Mouse (Mus musculus): ENCODE measurements around the gene Alox5. TPM values are rescaled to one million over a fixed set of nuclear protein-coding genes. Genes with fewer than 3 reads are reported as not detected.

Alox5 gene
- total and polyA plus RNA-seq, 3 experiments: 6.6 to 16.4 (median 14.3) TPM

GRCm38 (mm10) chr6:116407956-116408657 lies 52.9 kb downstream of the Alox5 start:
- intact Hi-C loops (cut with DNase I): no loop called here
- no peak overlapping the region for H3K27ac ChIP-seq
- H3K27me3 ChIP-seq (ENCODE audit: control insufficient read depth, insufficient read depth, low read length): no peaks in the 10 kb centered on the region
- DNase-seq: no peak
- no peak overlapping the region for H3K4me3 ChIP-seq
- TF ChIP-seq POLR2A (IDR thresholded peaks at IDR 0.05; ENCODE audit: insufficient read depth, low read depth, low read length): no peak
- TF ChIP-seq EP300 (IDR thresholded peaks at IDR 0.05; ENCODE audit: insufficient read depth, low read depth, low read length): no peak
- TF ChIP-seq CTCF (IDR thresholded peaks at IDR 0.05): no peak
- H3K36me3 ChIP-seq (ENCODE audit: control insufficient read depth, insufficient read depth, low read length): no peaks in the 10 kb centered on the region
- H3K9ac ChIP-seq (ENCODE audit: low read depth, low read length): no peak overlapping the region
- no peaks in the 10 kb centered on the region for H3K4me1 ChIP-seq (ENCODE audit: control insufficient read depth, insufficient read depth, low read length)
- H3K79me2 ChIP-seq (replicated peaks; ENCODE audit: control insufficient read depth, insufficient read depth, low read length): no peaks in the 10 kb centered on the region
- 81% methylated on average over 6 of the region's 6 CpGs for WGBS

DNA sequence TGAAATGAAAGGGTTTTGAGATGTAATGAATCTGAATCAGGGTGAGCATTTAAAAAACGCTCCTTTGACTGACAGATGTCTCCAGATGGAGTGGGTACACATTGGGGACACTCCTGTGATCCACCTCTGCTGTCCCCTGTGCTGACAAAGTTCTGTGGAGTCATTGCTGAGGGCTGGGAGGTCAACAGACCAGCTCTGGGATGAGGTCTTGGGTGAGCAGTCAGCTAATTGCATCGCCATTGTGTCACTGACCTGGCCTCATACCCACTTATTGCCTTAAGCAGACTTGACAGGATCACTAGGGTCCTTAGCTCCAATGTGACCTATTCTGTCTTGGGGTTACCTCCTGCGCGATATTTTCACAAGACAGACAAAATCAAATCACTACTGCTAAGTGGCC lies 53.8 kb downstream of the Alox5 start:
- Histone ChIP-seq H3K4me3 (no peak overlapping the region), H3K36me3 (ENCODE audit: control insufficient read depth, insufficient read depth, low read length) (no peaks in the 10 kb centered on the region), H3K27ac (no peak overlapping the region), H3K27me3 (ENCODE audit: control insufficient read depth, insufficient read depth, low read length) (no peaks in the 10 kb centered on the region), H3K9ac (ENCODE audit: low read depth, low read length) (no peak overlapping the region), H3K4me1 (ENCODE audit: control insufficient read depth, insufficient read depth, low read length) (no peaks in the 10 kb centered on the region), H3K79me2 (replicated peaks; ENCODE audit: control insufficient read depth, insufficient read depth, low read length) (no peaks in the 10 kb centered on the region)
- WGBS: 94% methylated on average over 4 of the region's 4 CpGs
- TF ChIP-seq POLR2A (IDR thresholded peaks at IDR 0.05; ENCODE audit: insufficient read depth, low read depth, low read length) (no peak), CTCF (IDR thresholded peaks at IDR 0.05) (no peak), EP300 (IDR thresholded peaks at IDR 0.05; ENCODE audit: insufficient read depth, low read depth, low read length) (no peak)
- intact Hi-C loops (cut with DNase I): no loop called here
- DNase-seq: no peak

GRCm38 (mm10) chr6:116406680-116407079 lies 54.3 kb downstream of the Alox5 start:
- Histone ChIP-seq H3K79me2 (replicated peaks; ENCODE audit: control insufficient read depth, insufficient read depth, low read length) (no peaks in the 10 kb centered on the region), H3K27me3 (ENCODE audit: control insufficient read depth, insufficient read depth, low read length) (no peaks in the 10 kb centered on the region), H3K9ac (ENCODE audit: low read depth, low read length) (no peak overlapping the region), H3K36me3 (ENCODE audit: control insufficient read depth, insufficient read depth, low read length) (no peaks in the 10 kb centered on the region), H3K27ac (no peak overlapping the region), H3K4me3 (no peak overlapping the region), H3K4me1 (ENCODE audit: control insufficient read depth, insufficient read depth, low read length) (no peaks in the 10 kb centered on the region)
- DNase-seq: no peak
- no peak for TF ChIP-seq POLR2A (IDR thresholded peaks at IDR 0.05; ENCODE audit: insufficient read depth, low read depth, low read length)
- 76% methylated on average over 5 of the region's 5 CpGs for WGBS
- intact Hi-C loops (cut with DNase I): no loop called here

- no peak for TF ChIP-seq CTCF (IDR thresholded peaks at IDR 0.05)
- no peak for TF ChIP-seq POLR2A (IDR thresholded peaks at IDR 0.05; ENCODE audit: insufficient read depth, low read depth, low read length)
- TF ChIP-seq EP300 (IDR thresholded peaks at IDR 0.05; ENCODE audit: insufficient read depth, low read depth, low read length): no peak
- Histone ChIP-seq H3K27me3 (ENCODE audit: control insufficient read depth, insufficient read depth, low read length) (no peaks in the 10 kb centered on the region), H3K36me3 (ENCODE audit: control insufficient read depth, insufficient read depth, low read length) (no peaks in the 10 kb centered on the region), H3K27ac (no peak overlapping the region), H3K9ac (ENCODE audit: low read depth, low read length) (no peak overlapping the region), H3K79me2 (replicated peaks; ENCODE audit: control insufficient read depth, insufficient read depth, low read length) (no peaks in the 10 kb centered on the region), H3K4me1 (ENCODE audit: control insufficient read depth, insufficient read depth, low read length) (no peaks in the 10 kb centered on the region), H3K4me3 (no peak overlapping the region)
- DNase-seq: no peak
- intact Hi-C loops (cut with DNase I): no loop called here
- 53% methylated on average over 2 of the region's 2 CpGs for WGBS
Observed at GRCm38 (mm10) chr6:116406152-116406551, 54.8 kb downstream of the Alox5 start.

GRCm38 (mm10) chr6:116405715-116406114 lies 55.3 kb downstream of the Alox5 start:
- no peaks in the 10 kb centered on the region for H3K79me2 ChIP-seq (replicated peaks; ENCODE audit: control insufficient read depth, insufficient read depth, low read length)
- H3K4me3 ChIP-seq: no peak overlapping the region
- H3K27me3 ChIP-seq (ENCODE audit: control insufficient read depth, insufficient read depth, low read length): no peaks in the 10 kb centered on the region
- intact Hi-C loops (cut with DNase I): no loop called here
- no peaks in the 10 kb centered on the region for H3K36me3 ChIP-seq (ENCODE audit: control insufficient read depth, insufficient read depth, low read length)
- no peaks in the 10 kb centered on the region for H3K4me1 ChIP-seq (ENCODE audit: control insufficient read depth, insufficient read depth, low read length)
- no peak overlapping the region for H3K9ac ChIP-seq (ENCODE audit: low read depth, low read length)
- no peak for TF ChIP-seq POLR2A (IDR thresholded peaks at IDR 0.05; ENCODE audit: insufficient read depth, low read depth, low read length)
- no peak for TF ChIP-seq EP300 (IDR thresholded peaks at IDR 0.05; ENCODE audit: insufficient read depth, low read depth, low read length)
- no peak for TF ChIP-seq CTCF (IDR thresholded peaks at IDR 0.05)
- no peak for DNase-seq
- WGBS: 83% methylated on average over 5 of the region's 5 CpGs
- no peak overlapping the region for H3K27ac ChIP-seq

GRCm38 (mm10) chr6:116405243-116405642 lies 55.7 kb downstream of the Alox5 start:
- Histone ChIP-seq H3K9ac (ENCODE audit: low read depth, low read length) (no peak overlapping the region), H3K27ac (no peak overlapping the region), H3K36me3 (ENCODE audit: control insufficient read depth, insufficient read depth, low read length) (no peaks in the 10 kb centered on the region), H3K79me2 (replicated peaks; ENCODE audit: control insufficient read depth, insufficient read depth, low read length) (no peaks in the 10 kb centered on the region), H3K4me3 (no peak overlapping the region), H3K27me3 (ENCODE audit: control insufficient read depth, insufficient read depth, low read length) (no peaks in the 10 kb centered on the region), H3K4me1 (ENCODE audit: control insufficient read depth, insufficient read depth, low read length) (no peaks in the 10 kb centered on the region)
- WGBS: 88% methylated on average over 9 of the region's 9 CpGs
- no peak for DNase-seq
- TF ChIP-seq EP300 (IDR thresholded peaks at IDR 0.05; ENCODE audit: insufficient read depth, low read depth, low read length) (no peak), POLR2A (IDR thresholded peaks at IDR 0.05; ENCODE audit: insufficient read depth, low read depth, low read length) (no peak), CTCF (IDR thresholded peaks at IDR 0.05) (no peak)
- intact Hi-C loops (cut with DNase I): no loop called here
